Mouse (Mus musculus) liver, adult (tissue): ENCODE measurements at regions not wholly inside any gene's neighbourhood (a gene's known extent, or its start where the extent isn't known, plus 50 kb on each side); places are given as distances from the start of the nearest gene placed in this dataset.

Source experiments
- GATA4 ChIP-seq: IDR thresholded peaks from 2 replicates; pipeline ENCODE4 v1.6.1; 2014; ENCODE audit warnings: mild to moderate bottlenecking, low read length; ENCODE audit not compliant: insufficient replicate concordance

DNA sequence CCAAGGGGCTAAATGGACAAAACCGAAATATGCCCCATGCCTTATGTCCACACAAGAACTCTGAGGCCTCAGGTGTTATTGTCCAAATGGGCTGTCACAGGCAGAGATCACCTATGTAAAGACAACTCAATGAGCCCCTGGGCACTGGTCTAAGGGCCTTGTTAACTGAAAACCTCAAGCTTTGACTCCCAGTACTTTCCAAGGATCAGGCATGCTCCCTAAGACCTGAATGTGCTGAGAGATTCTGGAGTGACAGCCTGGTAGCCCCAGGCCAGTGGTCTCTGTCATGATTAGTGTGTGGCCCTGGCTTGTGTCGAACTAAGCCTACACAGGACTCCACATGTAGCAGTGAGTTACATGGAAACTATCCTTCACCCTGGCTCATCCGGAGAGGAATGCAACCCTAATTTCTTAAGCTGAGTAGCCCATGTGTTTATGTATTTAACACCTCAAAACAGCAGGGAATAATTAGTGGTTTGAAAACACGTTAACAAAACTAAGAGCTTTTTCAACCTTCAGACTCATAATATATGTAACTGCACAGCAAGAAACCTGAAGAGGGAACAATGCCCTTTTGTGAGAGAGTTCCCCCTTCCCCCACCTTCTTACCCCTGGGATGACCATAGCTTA, 435.3 kb upstream of the Mki67 start:
- TF ChIP-seq GATA4: no peak

DNA sequence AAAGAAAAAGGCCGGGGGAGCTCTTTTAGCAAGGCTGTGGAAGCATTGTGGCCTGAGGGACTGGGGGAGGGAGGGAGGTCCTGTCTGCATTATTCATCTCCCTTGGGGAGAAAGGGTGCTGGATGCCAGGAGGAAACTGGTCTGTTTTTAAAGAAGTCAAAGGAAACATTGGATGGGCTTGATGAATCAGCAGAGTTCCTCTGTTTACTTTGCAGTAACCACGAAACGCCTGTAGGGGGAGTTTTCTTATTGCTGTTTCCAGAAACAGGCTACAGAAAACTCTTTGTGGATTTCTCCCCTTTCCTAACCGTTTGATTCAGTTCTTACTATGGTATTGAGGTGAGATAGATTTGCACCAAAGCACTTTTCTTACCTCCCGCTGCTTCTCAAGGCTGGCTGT, 436.3 kb upstream of the Mki67 start:
- no peak for TF ChIP-seq GATA4

DNA sequence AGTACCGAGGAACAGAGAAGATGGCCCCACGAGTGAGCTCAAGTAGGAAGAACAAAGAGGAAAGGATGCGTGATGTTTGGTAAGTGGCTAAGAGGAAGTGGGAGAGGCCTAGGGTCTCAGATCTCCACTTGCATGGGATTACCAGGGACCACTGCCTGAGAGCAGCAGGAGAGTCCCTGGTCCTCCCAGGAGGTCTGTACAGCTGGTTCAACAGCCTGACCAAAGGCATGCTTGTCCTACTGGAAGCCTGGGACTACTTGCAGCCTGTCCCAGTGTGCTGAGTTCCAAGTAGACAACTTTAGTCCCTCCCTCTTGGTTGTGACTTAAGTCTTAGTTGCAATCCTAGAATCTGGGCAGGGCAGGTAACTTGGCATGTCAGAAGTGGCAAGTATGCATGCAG, 437.5 kb upstream of the Mki67 start:
- no peak for TF ChIP-seq GATA4

DNA sequence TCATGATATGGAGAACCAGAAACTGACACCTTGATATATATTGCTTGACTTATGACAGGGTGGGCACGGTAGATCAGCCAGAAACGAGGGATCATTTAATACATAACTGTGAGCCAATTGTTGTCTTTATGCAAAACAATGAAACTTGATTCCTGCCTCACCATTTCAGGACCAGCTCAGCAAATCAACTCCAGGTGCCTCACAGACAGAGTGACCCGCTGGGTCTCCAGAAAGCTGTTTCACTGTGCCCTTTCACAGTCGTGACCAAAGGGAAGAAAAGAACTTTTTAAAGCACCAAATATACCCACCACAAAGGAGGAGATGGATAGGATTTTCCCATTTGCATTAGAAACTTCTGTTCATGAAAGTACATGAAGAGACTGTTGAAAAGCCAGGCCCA, 443.0 kb upstream of the Mki67 start:
- no peak for TF ChIP-seq GATA4

DNA sequence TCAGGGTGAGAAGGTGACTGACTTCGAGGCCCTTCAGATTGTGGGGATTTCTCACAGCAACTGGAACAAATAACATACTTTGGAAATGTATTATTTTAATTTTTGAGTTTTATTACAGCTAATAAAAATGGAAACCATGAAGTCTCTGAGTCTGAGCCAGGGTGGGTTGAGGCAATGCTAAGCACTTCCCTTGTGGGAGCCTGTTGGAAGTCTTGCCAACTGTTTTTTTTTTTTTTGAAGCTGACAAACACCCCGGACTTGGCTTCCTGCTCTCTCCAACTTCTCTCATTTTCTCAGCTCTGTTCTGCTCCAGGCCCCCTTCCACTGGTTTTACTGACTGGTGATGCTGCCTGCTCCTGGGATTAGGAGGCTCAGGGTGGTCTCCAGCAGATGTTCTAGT, 445.4 kb upstream of the Mki67 start:
- TF ChIP-seq GATA4: no peak

DNA sequence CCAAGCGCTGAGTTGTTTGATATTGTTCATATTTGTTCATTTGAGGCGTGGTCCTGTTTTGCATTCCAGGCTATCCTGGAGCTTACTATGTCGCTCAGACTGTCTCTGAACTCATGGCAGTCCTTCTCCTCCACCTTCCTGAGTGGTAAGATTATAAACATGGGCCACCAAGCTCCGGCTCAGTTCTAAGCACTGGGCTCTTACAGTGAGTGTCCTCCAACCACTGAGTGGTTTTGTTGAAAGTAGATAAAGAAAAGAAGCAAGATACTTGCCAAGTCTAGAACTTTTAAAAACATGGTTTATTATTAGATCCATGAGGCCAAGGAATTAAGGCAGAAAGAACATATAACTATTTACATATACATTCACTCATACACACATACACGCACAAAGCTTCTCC, 448.7 kb upstream of the Mki67 start:
- TF ChIP-seq GATA4: no peak

DNA sequence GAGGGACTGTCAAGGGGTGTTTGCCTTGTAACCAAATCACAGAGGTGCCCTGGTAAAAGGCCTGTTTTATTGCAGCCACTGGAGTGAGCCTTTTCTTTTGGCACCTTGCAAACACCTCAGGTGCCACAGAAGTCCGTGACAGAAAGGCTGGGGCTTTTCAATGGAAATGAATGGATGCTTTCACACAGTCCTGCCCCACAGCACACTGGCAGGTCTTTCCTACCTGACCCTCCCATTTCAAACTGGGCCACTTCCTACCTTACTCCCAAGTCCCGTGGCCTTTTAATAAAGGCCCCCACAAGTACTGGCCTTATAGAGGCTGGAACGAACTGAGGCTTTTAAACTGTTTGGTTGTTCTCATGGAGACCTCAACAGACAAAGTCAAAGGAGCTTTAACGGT, 453.1 kb upstream of the Mki67 start:
- no peak for TF ChIP-seq GATA4

DNA sequence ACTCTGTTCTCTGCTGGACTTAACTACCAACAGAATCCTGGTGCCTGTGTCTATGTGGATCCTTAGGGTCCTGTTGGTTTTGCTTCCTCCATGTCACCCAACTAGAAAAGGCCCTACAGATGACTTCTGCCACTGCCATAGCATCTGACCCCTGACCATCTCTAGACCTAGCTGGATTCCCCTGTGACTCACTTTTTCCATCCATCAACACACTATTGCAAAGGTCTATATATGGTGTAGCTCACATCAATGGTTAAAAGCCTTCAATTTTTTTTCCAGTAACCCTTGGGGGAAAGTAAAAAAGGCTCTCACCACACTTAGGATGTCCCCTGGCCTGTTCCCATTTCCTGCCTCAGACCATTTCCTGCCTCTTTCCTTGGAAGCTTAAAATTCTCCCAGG, 460.2 kb upstream of the Mki67 start:
- no peak for TF ChIP-seq GATA4

DNA sequence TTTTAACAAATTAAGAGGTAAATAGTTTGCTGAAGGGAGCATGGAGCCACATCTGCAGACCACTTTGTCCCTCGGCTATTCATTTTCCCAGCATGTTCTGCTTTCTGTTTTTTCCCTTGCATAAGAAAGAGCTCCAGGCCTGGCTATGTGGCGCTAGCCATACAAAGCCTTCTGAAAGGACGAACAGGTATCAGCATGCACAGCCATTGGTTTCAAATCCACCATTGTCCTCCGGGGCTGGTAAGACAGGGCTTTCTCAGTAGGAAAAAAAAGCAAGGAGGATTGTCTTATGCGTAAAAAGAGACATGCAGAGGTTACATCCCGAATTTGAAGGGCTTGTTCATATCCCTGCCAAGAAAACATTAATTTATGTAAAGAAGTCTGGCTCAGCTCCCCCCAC, 464.8 kb upstream of the Mki67 start:
- no peak for TF ChIP-seq GATA4

DNA sequence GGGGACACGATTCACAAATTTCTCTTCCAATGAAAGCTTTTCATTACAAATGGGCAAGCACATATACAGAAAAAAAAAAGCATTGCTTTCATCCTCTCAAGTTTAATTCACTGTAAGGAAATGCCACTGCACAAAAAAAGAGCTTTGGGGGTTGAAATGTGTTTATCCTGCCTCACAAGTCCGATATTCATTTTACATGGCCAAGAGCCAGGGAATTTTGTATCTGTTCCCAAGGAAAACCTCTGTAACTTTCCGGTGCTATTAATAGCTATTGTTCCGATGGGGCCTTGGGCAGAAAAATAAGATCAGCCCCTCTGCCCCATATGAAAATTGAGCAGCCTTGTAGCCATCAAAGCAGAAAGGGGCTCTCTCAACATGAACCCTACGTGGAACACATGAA, 465.9 kb upstream of the Mki67 start:
- no peak for TF ChIP-seq GATA4

DNA sequence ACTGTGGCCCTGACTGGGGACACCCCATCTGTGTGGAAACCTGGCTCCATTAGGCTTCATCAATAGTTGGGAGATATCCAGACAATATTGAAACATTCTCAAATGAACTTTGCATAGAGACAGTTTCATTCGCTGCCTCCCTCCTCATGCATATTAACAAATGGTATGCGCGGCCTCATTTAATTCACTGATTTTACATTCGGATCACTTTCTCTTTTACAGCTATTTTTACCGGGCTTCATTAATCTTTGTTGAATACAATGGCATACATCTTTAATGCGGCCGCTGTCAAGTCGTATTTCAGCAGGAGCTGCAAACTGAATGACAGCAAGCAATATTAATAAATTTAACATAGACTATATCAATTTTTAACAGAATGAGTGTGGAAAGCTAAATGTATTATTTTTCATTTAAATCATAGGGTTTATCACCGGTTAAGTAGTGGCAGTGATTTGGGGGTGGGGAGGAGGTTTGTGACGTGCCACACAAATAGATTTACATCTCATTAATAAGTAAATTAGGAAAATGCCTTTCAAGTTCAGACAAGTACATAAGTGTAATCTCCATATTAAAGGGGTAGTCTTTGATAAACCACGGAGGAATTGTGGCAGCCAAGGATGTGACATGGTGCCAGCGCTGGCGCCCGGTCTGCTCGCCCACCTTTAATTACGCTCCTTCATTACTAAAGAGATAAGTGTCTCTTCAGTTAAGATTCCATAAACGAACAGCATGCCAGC, 480.4 kb upstream of the Mki67 start:
- no peak for TF ChIP-seq GATA4

DNA sequence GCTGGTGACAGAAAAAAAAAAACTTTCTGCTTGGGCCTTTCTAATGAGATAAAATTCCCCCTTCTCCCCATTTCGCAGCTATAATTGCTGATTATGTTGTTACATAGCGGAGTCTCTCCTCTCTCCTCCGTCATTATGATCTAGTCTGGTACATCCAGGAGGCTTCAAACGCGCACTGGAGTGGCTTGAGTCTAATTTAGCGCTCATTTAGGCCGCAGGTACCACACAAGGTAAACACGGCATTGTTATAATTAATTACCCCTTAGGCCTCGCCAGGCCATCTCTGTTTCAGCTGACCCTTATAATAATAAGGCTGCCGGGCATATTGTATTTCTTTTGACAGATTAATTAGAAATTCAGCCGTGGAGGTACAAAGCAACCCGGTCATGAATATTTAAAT, 492.7 kb upstream of the Mki67 start:
- TF ChIP-seq GATA4: no peak

DNA sequence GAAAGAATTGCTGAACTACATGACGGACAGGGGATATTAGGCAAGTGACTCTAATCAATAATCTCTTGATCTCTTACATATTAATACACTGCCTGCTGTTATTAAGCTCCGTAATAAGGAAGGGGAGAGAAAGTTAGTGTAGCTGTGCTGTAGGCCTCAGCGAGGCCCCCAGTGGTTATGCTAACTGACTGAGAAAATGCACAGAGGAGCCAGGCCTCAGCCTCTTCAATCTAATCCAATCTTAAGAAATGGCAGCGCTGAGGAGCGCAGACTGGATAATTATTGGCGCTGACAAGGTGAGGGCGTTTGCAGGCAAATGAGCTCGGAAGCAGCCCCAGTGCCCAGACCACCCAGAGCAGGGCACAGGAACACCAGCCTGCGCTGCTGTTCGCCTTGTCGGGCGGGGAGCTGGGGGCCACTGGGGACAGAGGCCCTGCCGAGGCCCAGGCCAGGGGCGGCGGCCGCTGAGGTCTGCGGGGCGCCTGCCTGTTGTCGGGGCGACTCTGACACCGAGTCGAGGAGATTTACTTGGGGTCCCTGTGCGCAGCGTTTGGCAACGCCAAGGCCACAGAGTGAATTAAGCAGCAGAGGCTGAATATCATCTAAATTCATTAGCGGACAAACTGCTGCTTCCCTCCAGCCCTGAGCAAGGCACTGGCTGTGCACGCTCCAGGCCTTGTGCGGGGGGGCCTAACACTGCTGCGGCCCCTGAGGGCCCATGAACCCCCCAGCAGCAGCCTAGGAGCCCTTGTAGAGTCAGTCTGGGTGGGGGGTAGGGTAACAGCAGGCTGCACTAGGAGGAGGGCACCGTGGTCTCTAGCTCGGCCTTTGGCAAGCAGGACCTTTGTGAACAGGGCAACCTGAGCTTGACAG, 493.4 kb upstream of the Mki67 start:
- no peak for TF ChIP-seq GATA4

DNA sequence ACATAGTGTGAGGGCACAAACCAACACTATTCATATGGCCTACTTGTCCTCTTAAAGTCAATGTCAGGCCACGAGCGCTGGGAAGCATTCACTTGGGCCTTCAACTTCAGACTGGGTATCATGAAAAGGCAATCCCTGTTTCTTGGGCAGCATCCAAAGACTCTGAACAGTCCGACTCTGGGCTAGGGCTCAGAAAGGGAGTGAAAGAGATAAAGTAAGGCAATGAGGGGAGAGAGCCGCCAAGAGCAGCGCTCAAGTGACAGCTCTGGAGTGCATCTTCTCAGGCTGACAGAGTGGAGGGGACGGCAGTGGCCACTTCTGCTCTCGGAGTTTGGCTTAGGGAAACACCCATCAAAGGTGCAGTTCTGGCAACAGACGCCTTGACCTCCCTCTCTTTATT, 496.3 kb upstream of the Mki67 start:
- TF ChIP-seq GATA4: no peak

DNA sequence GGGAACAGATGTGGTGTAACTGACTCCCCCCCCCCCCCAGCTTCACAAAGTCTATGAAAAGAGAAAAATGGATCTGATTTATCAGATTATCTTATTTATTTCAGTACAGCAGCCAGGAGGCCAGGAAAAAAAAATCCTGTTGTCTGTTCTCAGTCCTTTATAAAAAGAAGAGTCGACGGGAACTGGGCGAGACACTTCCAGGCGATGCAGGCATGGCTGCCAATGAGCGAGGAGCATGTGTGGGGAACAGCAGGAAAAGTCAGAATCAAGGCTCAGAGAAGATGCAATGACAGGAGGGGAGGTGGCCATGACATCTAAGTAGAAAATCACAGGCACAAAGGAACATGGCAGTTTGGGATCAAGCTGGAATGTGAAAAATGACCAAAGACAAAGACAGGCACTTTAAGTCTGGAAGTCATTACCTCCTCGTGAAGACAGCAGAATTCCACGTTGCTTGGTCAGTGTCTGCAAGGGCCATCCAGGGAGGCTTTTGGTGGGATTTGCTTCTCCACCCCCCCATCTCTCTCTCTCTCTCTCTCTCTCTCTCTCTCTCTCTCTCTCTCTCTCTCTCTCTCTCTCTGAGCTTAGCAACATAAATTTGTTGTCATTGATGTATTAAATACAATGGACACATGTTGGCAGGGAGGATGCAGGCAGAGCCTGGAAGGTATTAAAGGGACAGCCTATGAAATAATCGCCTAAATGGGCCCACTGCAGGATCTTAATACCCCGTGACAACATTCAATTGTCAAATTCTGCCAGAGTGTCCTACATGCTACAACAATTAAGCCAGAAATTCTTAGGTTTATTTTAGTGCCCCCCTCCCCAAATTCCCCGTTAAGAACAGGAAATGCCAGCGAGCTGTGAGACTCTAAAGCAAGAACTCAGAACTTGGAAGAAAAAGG, 497.1 kb upstream of the Mki67 start:
- TF ChIP-seq GATA4: no peak

DNA sequence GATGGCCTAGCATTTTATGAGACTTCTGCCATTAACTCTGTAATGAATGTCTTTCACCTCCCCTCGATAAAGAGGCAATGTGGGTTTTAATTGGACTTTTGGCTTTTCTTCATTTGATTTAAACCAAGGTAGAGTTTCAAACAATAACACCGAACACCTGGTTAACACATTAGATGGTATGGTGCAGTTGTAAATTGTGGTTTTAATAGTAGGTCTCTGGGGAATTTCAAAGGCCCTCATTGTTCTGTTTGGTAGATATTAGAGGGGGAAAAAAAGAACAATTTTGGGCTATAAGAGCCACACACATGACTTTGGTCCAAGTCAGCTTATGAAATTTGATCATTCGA, 497.8 kb upstream of the Mki67 start:
- no peak for TF ChIP-seq GATA4

DNA sequence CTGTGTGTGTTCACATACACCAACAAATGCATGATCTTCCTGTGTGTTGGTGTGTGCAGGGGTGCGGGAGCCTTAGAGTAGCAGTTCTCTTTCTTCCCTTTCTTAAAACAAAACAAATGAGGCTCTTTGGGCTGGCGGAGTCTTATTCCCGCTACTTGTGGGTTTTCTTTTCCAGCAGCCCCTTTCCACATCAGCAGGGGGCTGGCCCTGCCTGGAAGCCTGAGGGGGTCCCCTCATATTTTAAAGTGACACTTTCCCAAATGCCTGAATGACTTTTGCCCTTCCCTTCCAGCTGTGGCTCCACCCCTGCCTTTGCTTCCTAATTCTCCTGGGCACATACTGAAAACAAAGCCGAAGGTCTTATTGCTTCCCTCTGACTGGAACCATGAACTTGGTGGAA, 498.3 kb upstream of the Mki67 start:
- no peak for TF ChIP-seq GATA4
